Mouse (Mus musculus) forebrain, embryonic 12.5 days (tissue): Measurements from ENCODE around the gene Rbfox1. TPM values are rescaled to one million over a fixed set of nuclear protein-coding genes. Genes with fewer than 3 reads are reported as not detected.

Source experiments
- ATAC-seq: fragments of 200-750 bp; cut with Nextera tagmentation; 2 replicates; pipeline ENCODE4 v1.8.0; 2017; ENCODE audit warnings: moderate TSS enrichment; ENCODE audit not compliant: low FRiP score
- H3K27ac ChIP-seq: fragments of 300-500 bp; sonication (generic); 2 replicates; pipeline ENCODE4 v1.5.1; 2016; ENCODE audit warnings: mild to moderate bottlenecking
- H3K27me3 ChIP-seq: fragments of 300-500 bp; sonication (generic); 2 replicates; pipeline ENCODE4 v1.6.1; 2016; ENCODE audit warnings: mild to moderate bottlenecking
- H3K36me3 ChIP-seq: fragments of 300-500 bp; sonication (generic); replicated peaks from 2 replicates; pipeline ENCODE4 v1.6.1; 2016; ENCODE audit warnings: mild to moderate bottlenecking
- H3K4me1 ChIP-seq: fragments of 300-500 bp; sonication (generic); 2 replicates; pipeline ENCODE4 v1.6.1; 2016
- H3K4me2 ChIP-seq: fragments of 300-500 bp; sonication (generic); 2 replicates; pipeline ENCODE4 v1.6.1; 2016; ENCODE audit warnings: mild to moderate bottlenecking, moderate library complexity
- H3K4me3 ChIP-seq: fragments of 300-500 bp; sonication (generic); replicated peaks from 2 replicates; pipeline ENCODE4 v1.5.1; 2016; ENCODE audit warnings: mild to moderate bottlenecking
- H3K9ac ChIP-seq: fragments of 300-500 bp; sonication (generic); 2 replicates; pipeline ENCODE4 v1.6.1; 2016; ENCODE audit warnings: mild to moderate bottlenecking
- H3K9me3 ChIP-seq: fragments of 300-500 bp; sonication (generic); 2 replicates; pipeline ENCODE4 v1.6.1; 2016
- WGBS: fragments of 180-500 bp; shearing (Covaris S2); methylation state at CpG from one replicate; pipeline ENCODE4 v1.1.7; 2016; 5-methylcytosine and 5-hydroxymethylcytosine counted together
- polyA plus RNA-seq: library from polyadenylated mRNA; unstranded; fragments of >200 nt; fragmentation: Nextera tagmentation; extraction: Ambion mirVana; gene quantifications from 2 replicates; pipeline ENCODE4 v1.2.1, GENCODE M21; 2016

Rbfox1 gene
- polyA plus RNA-seq, 1 experiment from 2014 or later, result 16.2 TPM

DNA sequence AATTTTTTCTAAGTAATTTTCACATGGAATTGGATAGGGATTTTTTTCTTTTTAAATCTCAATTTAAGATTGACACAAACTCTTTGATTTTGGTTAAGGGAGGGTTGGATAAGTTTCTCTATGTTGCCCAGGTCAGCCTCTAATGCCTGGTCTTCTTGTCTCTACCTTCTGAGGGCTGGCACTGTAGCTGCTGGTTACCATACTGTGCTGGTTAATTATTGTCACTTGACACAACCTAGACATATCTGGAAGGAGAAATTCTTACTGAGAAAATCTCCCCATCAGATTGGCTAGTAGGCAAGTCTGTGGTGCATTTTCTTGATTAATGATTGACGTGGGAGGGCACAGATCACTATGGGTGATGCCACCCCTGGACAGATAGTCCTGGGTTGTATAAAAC, 177.3 kb downstream of the Rbfox1 start:
- Histone ChIP-seq H3K9ac (no peak overlapping the region), H3K4me2 (no peak overlapping the region), H3K4me1 (no peaks in the 10 kb centered on the region), H3K27ac (no peak overlapping the region), H3K9me3 (no peaks in the 10 kb centered on the region), H3K36me3 (no peaks in the 10 kb centered on the region), H3K4me3 (no peak overlapping the region), H3K27me3 (no peaks in the 10 kb centered on the region)
- 87% methylated on average over 1 of the region's 1 CpGs for WGBS
- ATAC-seq, result no peak

DNA sequence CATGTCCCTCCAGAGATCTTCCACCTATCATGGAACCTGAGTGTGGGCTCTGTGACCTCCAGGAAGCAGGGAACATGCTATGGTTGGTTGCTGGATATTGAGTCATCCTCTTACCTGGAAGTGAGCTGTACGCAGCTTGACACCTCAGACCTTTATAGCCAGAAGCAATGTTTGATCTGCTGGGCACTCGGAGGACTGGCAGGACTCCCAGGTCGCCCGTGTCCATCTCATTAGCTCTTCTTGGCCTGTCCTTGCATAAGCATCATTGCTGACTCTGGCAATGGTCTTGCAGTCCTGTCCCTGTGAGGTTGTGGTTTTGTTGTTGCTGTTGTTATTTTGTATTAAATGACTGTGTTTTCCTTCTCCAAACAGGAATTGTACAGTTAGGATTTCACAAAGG, 180.3 kb downstream of the Rbfox1 start:
- 89% methylated on average over 4 of the region's 4 CpGs for WGBS
- no peak overlapping the region for H3K9ac ChIP-seq
- H3K36me3 ChIP-seq, result no peaks in the 10 kb centered on the region
- ATAC-seq, result no peak
- no peaks in the 10 kb centered on the region for H3K9me3 ChIP-seq
- H3K27me3 ChIP-seq, result no peaks in the 10 kb centered on the region
- no peak overlapping the region for H3K4me3 ChIP-seq
- no peak overlapping the region for H3K27ac ChIP-seq
- H3K4me1 ChIP-seq, result no peaks in the 10 kb centered on the region
- no peak overlapping the region for H3K4me2 ChIP-seq

GRCm38 (mm10) chr16:6075442-6076050, 190.4 kb downstream of the Rbfox1 start:
- H3K4me3 ChIP-seq, result no peak overlapping the region
- H3K4me2 ChIP-seq, result no peak overlapping the region
- H3K9ac ChIP-seq, result no peak overlapping the region

GRCm38 (mm10) chr16:6079017-6079416, 193.9 kb downstream of the Rbfox1 start:
- Histone ChIP-seq H3K4me1 (no peaks in the 10 kb centered on the region), H3K27me3 (no peaks in the 10 kb centered on the region), H3K27ac (no peak overlapping the region), H3K9ac (no peak overlapping the region), H3K9me3 (no peaks in the 10 kb centered on the region), H3K36me3 (no peaks in the 10 kb centered on the region), H3K4me2 (no peak overlapping the region), H3K4me3 (no peak overlapping the region)
- 69% methylated on average over 4 of the region's 4 CpGs for whole genome bisulfite sequencing
- ATAC-seq, result no peak

More at GRCm38 (mm10) chr16:6075442-6076050, 190.4 kb downstream of the Rbfox1 start:
- Histone ChIP-seq H3K27me3 (no peaks in the 10 kb centered on the region), H3K36me3 (no peaks in the 10 kb centered on the region), H3K27ac (no peak overlapping the region), H3K4me1 (no peaks in the 10 kb centered on the region), H3K9me3 (no peaks in the 10 kb centered on the region)
- 90% methylated on average over 10 of the region's 10 CpGs for WGBS
- no peak for ATAC-seq

- 80% methylated on average over 7 of the region's 7 CpGs for WGBS
- H3K9ac ChIP-seq, result no peak overlapping the region
- H3K4me2 ChIP-seq, result no peak overlapping the region
- ATAC-seq, result no peak
- no peak overlapping the region for H3K4me3 ChIP-seq
- H3K36me3 ChIP-seq, result no peaks in the 10 kb centered on the region
- no peaks in the 10 kb centered on the region for H3K27me3 ChIP-seq
- no peaks in the 10 kb centered on the region for H3K4me1 ChIP-seq
- no peak overlapping the region for H3K27ac ChIP-seq
- no peaks in the 10 kb centered on the region for H3K9me3 ChIP-seq
Measured at GRCm38 (mm10) chr16:6084701-6085365, 199.7 kb downstream of the Rbfox1 start.

- 55% methylated on average over 3 of the region's 3 CpGs for WGBS
- ATAC-seq, result no peak
- H3K9me3 ChIP-seq, result no peaks in the 10 kb centered on the region
- no peak overlapping the region for H3K9ac ChIP-seq
- no peaks in the 10 kb centered on the region for H3K36me3 ChIP-seq
- no peaks in the 10 kb centered on the region for H3K4me1 ChIP-seq
- H3K27ac ChIP-seq, result no peak overlapping the region
- no peaks in the 10 kb centered on the region for H3K27me3 ChIP-seq
- no peak overlapping the region for H3K4me2 ChIP-seq
- no peak overlapping the region for H3K4me3 ChIP-seq
Measured at GRCm38 (mm10) chr16:6086200-6086599, 201.0 kb downstream of the Rbfox1 start.

GRCm38 (mm10) chr16:6091326-6092123, 206.4 kb downstream of the Rbfox1 start:
- H3K4me1 ChIP-seq, result no peaks in the 10 kb centered on the region
- H3K27me3 ChIP-seq, result no peaks in the 10 kb centered on the region
- no peak overlapping the region for H3K9ac ChIP-seq
- 90% methylated on average over 3 of the region's 3 CpGs for WGBS
- no peak overlapping the region for H3K27ac ChIP-seq
- ATAC-seq, result no peak
- no peak overlapping the region for H3K4me3 ChIP-seq
- H3K9me3 ChIP-seq, result no peaks in the 10 kb centered on the region
- no peaks in the 10 kb centered on the region for H3K36me3 ChIP-seq
- H3K4me2 ChIP-seq, result no peak overlapping the region

- Histone ChIP-seq H3K36me3 (no peaks in the 10 kb centered on the region), H3K4me1 (peaks cover 8% of the 10 kb centered on the region; the same call in 1 of the 2 replicates), H3K27ac (no peak overlapping the region), H3K4me2 (no peak overlapping the region), H3K9ac (no peak overlapping the region), H3K4me3 (no peak overlapping the region), H3K9me3 (no peaks in the 10 kb centered on the region), H3K27me3 (no peaks in the 10 kb centered on the region)
- 76% methylated on average over 2 of the region's 2 CpGs for WGBS
- ATAC-seq, result 0 out of 2 replicates have a peak, but pooled peaks have one; percentile 23
Measured at GRCm38 (mm10) chr16:6095604-6096372, 210.6 kb downstream of the Rbfox1 start.

GRCm38 (mm10) chr16:6097244-6098040, 212.3 kb downstream of the Rbfox1 start:
- no peaks in the 10 kb centered on the region for H3K27me3 ChIP-seq
- H3K9me3 ChIP-seq, result no peaks in the 10 kb centered on the region
- WGBS, result 27% methylated on average over 7 of the region's 7 CpGs
- ATAC-seq, result no peak
- no peak overlapping the region for H3K27ac ChIP-seq
- no peak overlapping the region for H3K4me2 ChIP-seq
- H3K4me1 ChIP-seq, result peaks cover 8% of the 10 kb centered on the region; the same call in 1 of the 2 replicates
- no peaks in the 10 kb centered on the region for H3K36me3 ChIP-seq
- H3K4me3 ChIP-seq, result no peak overlapping the region
- no peak overlapping the region for H3K9ac ChIP-seq

- no peak for ATAC-seq
- no peaks in the 10 kb centered on the region for H3K9me3 ChIP-seq
- H3K4me3 ChIP-seq, result no peak overlapping the region
- 91% methylated on average over 3 of the region's 3 CpGs for WGBS
- H3K36me3 ChIP-seq, result no peaks in the 10 kb centered on the region
- H3K27me3 ChIP-seq, result no peaks in the 10 kb centered on the region
- H3K27ac ChIP-seq, result no peak overlapping the region
- no peak overlapping the region for H3K4me2 ChIP-seq
- H3K4me1 ChIP-seq, result peaks cover 8% of the 10 kb centered on the region; the same call in 1 of the 2 replicates
- no peak overlapping the region for H3K9ac ChIP-seq
Measured at GRCm38 (mm10) chr16:6098116-6098515, 213.0 kb downstream of the Rbfox1 start.

GRCm38 (mm10) chr16:6099598-6099997, 214.4 kb downstream of the Rbfox1 start:
- no peak for ATAC-seq
- no peaks in the 10 kb centered on the region for H3K9me3 ChIP-seq
- WGBS, result 72% methylated on average over 2 of the region's 2 CpGs
- no peak overlapping the region for H3K4me2 ChIP-seq
- no peak overlapping the region for H3K27ac ChIP-seq
- H3K4me3 ChIP-seq, result no peak overlapping the region
- H3K4me1 ChIP-seq, result peaks cover 8% of the 10 kb centered on the region; the same call in 1 of the 2 replicates
- no peaks in the 10 kb centered on the region for H3K27me3 ChIP-seq
- H3K9ac ChIP-seq, result no peak overlapping the region
- no peaks in the 10 kb centered on the region for H3K36me3 ChIP-seq
